Mouse (Mus musculus) right cerebral cortex, adult 18-20 months (tissue): ENCODE data around the gene Chrne.
"Not testable (repeated sequence)": the region's sequence is repeated elsewhere in the genome, so short reads cannot be mapped to it uniquely, and the experiment has no call there.

ENCODE experiments used
- DNase-seq: peaks from one replicate; pipeline ENCODE4 v3.0.0; 2022; ENCODE audit warnings: mixed read lengths

The Chrne gene

GRCm38 (mm10) chr11:70580921-70581320 is 38.1 kb downstream of the Chrne start:
- no peak for DNase-seq

GRCm38 (mm10) chr11:70580358-70580720 is 38.7 kb downstream of the Chrne start:
- no peak for DNase-seq

- no peak for DNase-seq
Measured at GRCm38 (mm10) chr11:70579710-70580357, 39.2 kb downstream of the Chrne start.

- no peak for DNase-seq
Measured at GRCm38 (mm10) chr11:70578962-70579361, 40.1 kb downstream of the Chrne start.

- DNase-seq, result no peak
Measured at GRCm38 (mm10) chr11:70577201-70577600, 41.8 kb downstream of the Chrne start.

- no peak for DNase-seq
Measured at GRCm38 (mm10) chr11:70573872-70574271, 45.1 kb downstream of the Chrne start.

- DNase-seq, result no peak
Measured at GRCm38 (mm10) chr11:70572348-70572902, 46.6 kb downstream of the Chrne start.

DNA sequence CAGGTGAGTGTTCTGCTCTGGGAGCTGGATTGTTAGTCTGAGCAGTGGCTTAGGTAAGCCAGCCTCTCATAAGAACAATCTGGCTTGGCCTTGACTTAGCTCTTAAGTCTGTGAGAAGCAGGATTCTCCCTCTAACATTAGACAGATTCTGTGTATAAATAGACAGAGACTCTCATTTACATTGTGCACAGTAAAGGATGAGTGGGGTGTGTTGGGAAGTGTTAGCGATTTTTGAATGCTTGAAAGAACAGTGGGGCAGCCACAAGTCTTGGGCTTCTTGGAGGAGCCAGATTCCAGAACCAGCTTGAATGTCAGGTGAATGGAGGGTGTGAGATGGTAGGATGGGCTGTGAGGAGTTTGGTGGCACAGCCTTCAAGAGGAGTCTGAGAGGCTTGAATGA is 47.4 kb downstream of the Chrne start:
- DNase-seq, result no peak

DNA sequence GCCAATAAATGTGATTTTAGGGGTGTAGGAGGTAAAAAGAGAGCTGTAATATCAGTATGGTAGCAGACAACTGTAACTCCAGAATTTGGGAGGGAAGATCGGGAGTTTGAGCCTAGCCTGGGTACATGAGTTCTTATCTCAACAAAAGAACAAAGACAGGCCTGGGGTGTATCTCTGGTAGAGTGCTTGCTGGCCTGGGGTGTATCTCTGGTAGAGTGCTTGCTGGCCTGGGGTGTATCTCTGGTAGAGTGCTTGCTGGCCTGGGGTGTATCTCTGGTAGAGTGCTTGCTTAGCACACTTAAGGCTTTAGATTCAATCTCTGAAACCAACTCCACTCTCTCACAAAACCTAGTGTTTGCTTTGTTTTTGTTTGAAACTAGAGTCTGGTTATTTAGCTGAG is 48.4 kb downstream of the Chrne start:
- not testable (repeated sequence) for DNase-seq

DNA sequence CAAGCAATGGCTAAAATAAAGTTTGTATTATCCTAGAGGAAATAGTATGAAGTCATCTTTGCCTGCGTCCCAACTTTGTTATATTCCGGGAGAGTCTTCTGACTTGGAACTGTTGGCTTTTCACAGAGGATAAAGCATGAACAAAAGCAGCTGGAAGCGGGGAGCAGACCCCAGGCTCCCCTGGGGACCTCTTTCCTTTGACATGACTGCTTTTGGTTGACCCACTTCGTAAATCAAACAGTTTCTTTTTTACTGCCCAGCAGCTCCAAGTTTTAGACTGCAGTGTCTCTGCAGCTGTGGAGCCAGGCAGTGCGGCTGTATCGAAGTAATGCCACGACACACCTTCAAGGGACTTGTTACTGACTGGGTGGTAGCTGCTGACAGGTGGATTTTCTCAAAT is 52.4 kb downstream of the Chrne start:
- DNase-seq, result no peak
